Mouse (Mus musculus) c-Kit-positive CD71-positive TER-119-negative erythroid progenitor cells, embryonic 14.5 days (primary cell): ENCODE results near the gene Ddx28.

Source experiments
- DNase-seq: peaks from one replicate; pipeline ENCODE4 v3.0.0-alpha.2; 2013; ENCODE audit warnings: low read depth

Ddx28 gene

DNA sequence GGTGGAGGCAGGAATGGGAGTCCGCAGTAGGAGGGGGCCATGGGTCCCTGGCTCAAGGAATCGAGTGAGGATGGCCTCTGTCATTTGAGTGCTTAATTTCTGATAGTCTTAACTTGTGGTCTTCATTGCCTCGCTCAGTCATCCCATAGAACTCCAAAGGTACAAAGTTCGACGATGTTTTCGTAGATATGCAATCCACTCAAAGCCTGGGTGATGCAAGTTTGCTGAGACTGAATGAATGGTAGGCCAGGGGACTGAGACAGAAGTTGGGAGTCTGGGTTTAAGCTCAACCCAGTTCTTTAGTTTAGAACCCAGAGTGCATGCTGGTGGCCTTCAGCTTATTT is at the start of gene Ddx28:
Ddx28 (minus strand) TSS at position 240 of the 344 bp plus-strand sequence.
- DNase-seq = peak; percentile 49

DNA sequence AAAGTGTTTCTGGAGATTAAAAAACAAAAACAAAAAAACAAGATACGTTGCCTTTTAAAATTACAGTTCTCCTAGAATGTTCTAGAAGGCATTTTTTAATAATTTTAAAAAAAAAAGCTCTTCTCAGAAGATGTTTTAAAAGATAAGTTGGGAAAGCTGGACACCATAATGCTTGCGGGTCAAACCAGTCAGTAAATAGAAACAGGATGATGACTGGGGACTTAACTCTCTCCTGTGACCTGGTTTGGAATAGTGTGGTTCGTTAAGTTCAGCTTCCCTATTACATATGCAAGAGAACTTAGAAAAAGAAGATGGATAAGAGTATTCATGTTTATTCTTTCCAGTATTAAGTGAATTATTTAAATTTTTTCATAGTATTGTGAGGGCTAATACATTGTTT is 48.8 kb upstream of the Ddx28 start:
- DNase-seq = no peak

DNA sequence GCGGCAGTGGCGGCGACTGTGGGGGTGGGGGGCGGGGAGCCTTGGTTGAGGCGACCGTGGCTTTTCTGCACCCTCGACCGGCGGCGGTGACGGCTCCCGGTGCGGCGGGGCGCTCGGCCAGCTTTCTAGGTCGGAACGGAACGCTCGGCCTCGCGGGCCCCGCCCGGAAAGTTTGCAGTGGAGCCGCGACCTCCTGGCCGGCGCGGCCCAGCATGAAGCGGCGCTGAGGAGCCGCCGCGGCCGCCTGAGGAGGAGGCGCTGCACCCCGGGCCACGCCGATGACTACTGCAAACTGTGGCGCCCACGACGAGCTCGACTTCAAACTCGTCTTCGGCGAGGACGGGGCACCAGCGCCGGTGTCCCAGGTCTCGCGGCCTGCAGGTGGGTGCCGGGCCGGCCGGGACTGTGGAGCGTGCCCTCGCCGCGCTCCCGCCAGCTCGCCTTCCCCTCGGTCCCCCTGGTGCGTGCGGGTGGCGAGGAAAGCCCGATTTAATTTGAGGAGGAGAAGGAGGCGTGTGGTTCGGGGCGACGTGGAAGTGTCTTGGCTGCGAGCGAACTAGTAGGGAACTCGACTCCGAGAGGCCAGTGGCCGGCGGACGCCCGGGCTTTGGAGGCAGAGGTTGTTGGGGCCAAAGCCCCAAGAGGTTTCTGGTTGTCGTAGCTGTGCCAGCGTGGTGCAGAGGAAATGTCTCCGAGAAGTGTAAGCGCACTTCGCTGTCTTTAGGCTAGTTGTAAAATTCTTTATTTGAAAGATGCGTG is 48.1 kb upstream of the Ddx28 start:
- DNase-seq = no peak

DNA sequence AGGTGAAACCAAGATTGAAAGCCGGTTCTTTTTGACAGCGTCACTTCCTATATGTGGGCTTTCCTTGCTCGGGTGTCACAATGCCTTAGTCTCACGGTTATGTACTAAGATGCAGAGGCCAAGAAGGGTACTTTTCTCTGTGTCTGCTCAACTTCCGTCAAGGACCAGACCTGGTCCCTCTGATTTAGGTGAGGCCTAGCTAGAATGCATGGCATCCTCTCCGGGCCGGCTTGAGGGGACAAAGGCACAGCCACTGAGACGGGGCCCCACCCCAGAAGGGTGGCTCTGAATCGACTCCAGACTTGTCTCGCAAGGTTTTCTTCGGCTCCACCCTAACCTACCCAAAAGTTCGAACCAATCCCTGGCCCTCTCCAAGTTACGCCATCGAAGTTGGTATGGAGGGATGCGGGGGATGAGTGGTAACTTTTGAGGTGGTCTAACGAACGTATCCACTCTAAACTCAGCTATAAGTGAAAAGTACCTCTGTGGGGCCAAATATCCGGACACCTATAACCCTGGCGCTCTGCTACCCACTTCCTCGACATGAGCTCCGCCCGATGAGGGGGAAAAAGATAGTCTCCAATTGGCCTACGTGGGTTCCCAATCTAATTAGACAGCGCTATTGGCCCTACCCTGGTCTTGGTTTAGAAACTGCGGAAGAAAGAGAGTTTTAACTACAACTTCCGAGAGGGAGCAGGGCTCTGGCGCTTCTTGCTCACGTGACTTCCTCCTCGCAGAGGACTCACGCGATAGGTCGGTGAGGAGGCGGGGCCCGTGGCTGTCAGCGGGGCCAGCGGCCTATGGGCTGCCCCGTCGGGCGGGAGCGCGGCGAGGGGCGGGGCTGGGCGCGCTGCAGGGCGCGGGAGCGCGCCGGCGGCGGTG is 47.3 kb upstream of the Ddx28 start, which contains the start of gene Nfatc3:
Nfatc3 (plus strand) TSS at position 110 of the 882 bp plus-strand sequence.
- peak; percentile 93 for DNase-seq

DNA sequence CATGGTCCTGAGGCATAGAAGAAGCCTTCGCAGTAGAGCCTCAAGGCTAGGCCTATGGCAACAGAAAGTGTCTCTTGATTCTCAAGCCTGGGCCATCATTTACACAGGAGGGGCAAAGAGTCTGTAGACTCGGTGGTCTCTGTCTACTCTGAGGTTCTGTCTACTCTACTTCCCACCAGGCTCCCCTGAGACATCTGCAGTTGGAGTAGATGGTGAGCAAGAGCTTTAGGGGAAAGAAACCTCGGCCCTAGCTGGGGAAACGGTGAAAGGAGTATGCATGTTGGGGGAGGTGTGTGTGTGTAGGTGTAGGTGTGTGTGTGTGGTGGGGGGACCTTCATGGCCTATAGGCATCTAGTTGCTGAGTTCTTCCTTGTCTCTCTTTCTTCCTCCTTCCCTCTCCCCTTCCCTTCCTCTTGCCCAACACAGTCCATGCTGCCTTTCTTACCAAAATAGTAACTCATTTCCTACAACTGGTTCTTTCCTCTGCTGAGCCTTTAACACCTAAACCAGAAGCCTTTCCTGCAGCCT is 44.8 kb upstream of the Ddx28 start:
- DNase-seq = no peak

DNA sequence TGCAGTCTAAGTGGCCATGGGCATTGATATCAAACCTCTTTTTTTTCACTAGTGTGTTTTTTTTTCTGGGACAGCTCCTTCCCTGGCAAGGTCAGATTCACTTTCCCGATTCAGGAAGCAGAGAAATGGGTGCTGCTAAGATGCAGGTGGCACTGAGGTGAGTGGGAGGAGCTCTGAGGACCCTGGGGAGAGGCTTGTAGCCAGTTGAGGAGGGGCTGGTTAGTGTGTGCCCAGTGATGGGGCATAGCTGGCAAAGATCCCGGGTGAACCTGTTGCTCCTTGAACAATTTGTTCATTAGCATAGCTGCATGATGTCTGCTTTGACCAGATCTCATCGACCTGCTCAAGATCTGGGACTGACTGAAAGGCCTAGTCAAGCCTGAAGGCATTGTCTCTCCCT is 43.4 kb upstream of the Ddx28 start:
- DNase-seq = no peak

DNA sequence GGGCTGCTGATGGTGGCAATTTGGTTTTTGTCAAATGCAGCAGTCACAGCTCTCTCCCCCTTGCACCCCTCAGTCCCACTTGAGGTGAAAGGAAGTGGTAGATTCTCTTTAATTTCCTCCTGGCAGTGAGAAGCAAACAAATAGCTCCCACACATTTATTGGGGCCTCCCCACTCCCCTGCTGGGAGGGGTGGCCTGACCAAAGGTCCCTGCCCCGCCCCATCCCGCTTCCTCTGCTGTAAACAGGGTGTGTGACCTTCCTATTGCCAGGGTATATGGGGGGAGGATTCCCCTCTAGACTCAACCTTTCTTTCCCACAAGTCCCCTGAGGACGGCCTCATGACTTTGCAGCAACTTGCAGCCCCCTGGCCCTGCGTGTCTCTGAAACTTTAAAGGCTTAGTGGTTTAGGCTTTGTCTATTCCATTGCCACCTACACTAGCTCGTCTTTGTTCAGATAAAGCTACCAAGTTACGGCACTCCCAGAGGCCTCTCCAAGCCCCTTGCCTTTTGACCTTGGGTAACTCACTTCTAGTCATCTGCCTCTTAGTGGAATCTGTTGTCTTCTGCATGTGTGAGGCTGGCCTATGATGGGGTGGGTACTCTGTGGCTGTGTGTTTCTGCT is 42.6 kb upstream of the Ddx28 start:
- DNase-seq = no peak

GRCm38 (mm10) chr8:106052510-106053089 is 40.9 kb upstream of the Ddx28 start:
- DNase-seq = no peak

- no peak for DNase-seq
Measured at GRCm38 (mm10) chr8:106051068-106051467, 39.4 kb upstream of the Ddx28 start.

- DNase-seq = no peak
Measured at GRCm38 (mm10) chr8:106049840-106050239, 38.2 kb upstream of the Ddx28 start.

- DNase-seq = no peak
Measured at GRCm38 (mm10) chr8:106047854-106048630, 36.4 kb upstream of the Ddx28 start.

DNA sequence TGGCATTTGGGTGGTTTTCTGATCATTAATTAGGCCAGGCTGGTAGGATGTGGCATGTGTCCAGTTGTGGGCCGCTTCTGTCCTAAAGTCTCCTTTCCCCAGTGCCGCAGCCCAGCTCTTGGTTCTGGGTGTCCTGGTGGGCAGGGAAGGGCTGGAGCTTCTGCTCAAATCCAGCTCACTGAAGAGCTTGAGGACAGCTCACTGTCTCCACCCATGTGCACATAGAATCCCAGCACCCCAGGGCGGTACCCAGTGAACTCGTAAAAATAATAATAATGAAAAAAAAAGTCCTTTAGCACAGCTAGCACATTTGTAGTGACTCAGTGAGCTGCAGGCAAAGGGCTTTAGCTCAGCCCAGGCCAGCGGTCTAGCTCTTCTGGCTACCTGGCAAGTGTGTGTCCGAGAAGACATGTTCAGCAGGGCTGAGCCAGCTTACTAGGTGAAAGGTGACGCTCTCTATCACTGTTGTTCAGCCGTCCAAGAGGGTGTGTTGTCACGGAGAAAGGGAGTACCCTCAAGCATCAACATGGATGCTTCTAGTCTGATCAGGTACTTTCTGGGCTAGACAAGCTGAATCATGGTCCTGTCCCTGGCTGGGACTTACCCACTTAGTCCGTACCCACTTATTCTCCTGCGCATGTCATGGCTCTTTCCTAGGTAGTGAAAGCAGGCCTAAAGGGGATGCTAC is 35.3 kb upstream of the Ddx28 start:
- DNase-seq = no peak

DNA sequence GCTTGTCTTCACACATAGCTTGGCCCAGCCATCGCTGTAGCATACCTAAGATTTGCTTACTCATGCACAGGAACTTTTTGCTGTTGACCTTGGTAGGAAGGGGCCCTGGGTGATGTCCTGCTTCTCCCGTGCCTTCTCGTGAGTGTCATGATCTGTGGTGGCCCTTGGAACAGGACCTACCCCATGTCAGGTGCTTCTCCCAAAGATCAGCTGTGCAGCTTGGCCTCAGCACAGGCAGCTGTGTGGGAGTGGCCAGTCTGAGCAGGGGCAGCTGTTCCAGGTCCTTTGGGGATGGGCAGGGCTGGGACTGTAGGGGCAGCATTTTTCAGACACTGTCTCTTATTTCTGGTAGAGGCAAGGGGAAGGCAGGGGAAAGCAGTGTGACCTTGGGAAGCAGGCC is 32.5 kb upstream of the Ddx28 start:
- no peak for DNase-seq

- no peak for DNase-seq
Measured at GRCm38 (mm10) chr8:106043055-106043454, 31.4 kb upstream of the Ddx28 start.

- DNase-seq = no peak
Measured at GRCm38 (mm10) chr8:106040218-106040617, 28.5 kb upstream of the Ddx28 start.

DNA sequence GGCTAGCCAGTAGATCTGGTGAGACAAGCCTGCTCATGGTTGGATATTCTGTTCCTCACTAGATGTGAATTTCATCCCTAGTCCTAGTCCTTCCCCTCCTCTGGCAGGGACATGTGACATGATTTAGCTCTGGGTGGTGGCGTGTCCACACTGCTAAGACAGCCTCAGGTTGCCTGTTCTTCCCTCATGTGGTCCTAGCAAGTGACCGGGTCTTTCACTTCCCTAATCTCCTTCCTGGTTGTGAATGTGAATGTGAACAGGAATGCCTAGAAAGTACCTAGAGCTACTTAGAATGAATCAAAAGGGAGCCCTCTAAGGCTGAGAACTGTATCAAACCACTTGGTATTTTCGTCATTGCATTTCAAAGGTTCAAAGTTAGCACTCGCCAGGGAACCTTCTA is 27.9 kb upstream of the Ddx28 start:
- no peak for DNase-seq

- DNase-seq = no peak
Measured at GRCm38 (mm10) chr8:106038721-106039120, 27.0 kb upstream of the Ddx28 start.

- peak; percentile 75 for DNase-seq
Measured at GRCm38 (mm10) chr8:106022483-106022882, 10.8 kb upstream of the Ddx28 start.

DNA sequence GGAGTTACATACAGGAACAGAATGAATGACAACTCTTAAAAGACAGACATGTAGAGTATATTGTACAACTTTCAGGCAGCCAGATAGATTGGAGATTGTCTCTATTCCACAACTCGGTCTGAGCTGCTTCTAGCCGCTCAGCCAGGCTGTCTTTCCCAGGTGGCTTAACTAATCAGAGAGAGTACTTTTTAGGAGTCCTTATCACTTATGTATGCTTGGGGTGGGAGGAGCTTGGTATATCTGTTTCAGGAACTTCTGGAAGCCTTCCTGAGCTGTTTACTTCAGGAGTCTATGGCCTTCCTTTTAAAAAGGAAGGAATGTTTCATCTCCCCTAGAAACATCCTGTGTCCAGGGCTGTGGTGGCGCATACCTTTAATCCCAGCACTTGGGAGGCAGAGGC is 6.4 kb upstream of the Ddx28 start:
- DNase-seq = no peak

DNA sequence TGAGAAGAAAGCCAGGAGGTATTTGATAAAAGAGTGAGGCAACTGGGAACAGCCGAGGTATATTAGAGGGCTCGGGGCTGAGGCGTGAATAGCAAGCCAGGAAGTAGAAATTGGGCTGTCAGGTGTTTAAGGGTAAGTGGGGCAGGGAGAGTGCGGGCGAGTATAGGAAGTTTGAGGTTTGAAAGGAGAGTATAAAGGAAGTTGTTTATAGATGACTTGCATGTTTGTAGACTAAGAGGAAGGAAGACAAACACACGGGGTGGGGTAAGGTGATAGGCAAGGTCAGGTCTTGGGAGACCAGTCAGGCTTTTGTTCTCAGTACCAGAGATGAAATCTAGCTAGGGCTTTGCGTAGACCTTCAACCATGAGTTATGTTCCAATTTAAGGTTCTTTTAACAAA is 5.4 kb upstream of the Ddx28 start:
- no peak for DNase-seq

DNA sequence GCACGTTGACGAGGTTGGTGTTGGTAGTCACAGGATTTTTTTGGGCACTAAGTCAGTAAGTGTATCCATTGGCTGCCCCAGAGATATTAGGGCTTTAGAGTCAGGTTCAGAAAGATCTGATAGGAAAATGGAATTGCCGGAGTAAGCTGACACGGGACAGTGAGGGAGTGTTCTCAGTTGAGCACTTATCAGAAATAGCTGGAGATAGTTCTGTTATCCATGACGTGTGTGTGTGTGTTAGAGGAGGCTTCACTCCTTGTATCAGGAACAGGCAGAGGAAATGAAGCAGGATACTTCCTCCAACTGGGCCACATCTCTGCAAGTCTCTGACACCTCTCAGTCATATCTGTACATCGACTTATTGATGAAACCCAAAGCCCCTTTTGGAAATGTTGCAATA is 4.6 kb upstream of the Ddx28 start:
- no peak for DNase-seq
